Mouse (Mus musculus) retina, postnatal 1 day (tissue): Measurements from ENCODE around the gene Sirpb1c.
"Not testable (repeated sequence)": the region's sequence is repeated elsewhere in the genome, so short reads cannot be mapped to it uniquely, and the experiment has no call there.

Experiments
- DNase-seq: peaks from one replicate; pipeline ENCODE4 v3.0.0-alpha.2; 2012

Sirpb1c gene

DNA sequence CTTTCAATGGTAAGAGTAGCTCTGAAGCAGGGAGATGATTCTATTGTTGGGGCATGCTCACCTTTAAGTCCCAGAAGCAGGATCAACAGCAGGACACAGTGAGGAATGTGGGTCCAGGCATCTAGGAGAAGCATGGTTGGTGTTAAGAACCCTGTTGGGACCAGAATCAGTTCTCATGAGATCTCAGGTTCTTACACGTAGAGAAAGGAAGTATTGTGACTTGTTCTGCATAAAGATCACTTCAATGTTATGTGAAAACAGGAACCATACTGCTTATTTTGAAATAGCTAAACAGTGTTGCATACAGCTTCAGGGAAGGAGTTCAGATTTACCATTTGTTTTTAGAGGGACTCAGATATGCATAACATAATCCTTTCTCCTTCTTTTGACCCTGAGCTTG is at the start of gene Sirpb1c:
Sirpb1c (minus strand) TSS at position 249 of the 400 bp plus-strand sequence.
- not testable (repeated sequence) for DNase-seq

- DNase-seq: no peak
Observed at GRCm38 (mm10) chr3:15886380-15886779, 38.1 kb upstream of the Sirpb1c start.

DNA sequence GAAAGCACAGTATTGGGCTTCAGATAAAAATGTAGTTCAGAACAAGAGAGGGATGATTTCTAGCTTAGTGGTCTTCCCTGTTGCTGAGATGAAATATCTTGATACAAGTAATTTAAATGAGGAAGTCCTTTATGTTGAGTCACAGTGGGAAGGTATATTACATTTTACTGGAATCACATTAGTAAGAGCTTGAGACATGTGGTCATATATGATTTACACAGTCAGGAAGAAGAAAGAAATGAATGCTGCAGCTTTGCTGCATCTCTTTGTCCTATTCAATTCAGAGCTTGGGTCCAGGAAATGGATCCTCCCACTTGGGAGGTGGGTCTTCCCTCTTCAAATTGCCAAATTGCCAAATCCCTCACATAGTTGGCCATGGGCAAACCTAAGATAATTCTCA is 7.4 kb upstream of the Sirpb1c start:
- DNase-seq: not testable (repeated sequence)

GRCm38 (mm10) chr3:15849922-15850321 is 1.6 kb upstream of the Sirpb1c start:
- DNase-seq: no peak

- DNase-seq: no peak
Observed at GRCm38 (mm10) chr3:15847332-15848047, 838 bp downstream of the Sirpb1c start.

DNA sequence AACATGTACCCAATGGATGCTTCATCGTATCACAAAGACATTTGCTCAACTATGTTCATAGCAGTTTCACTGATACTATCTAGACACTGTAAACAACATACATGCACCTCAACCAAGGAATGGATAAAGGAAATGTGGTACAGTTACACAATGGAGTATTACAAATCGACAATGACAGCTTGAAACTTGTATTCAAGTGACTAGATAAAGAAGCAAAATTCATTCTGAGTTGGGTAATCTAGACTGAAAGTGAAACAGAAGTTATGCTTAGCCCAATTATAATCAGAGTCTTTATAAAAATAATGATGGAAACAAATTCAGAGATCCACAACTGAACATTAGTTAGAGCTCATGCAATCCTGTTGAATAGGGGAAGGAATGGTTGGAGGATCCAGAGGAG is 74.7 kb downstream of the Sirpb1c start:
- DNase-seq: not testable (repeated sequence)
